Mouse (Mus musculus) retina, postnatal 7 days (tissue): ENCODE measurements around the gene Klhdc1.

ENCODE experiments used
- DNase-seq: peaks from one replicate; pipeline ENCODE4 v3.0.0-alpha.2; 2012; ENCODE audit warnings: low read depth, low spot score

The Klhdc1 gene

GRCm38 (mm10) chr12:69227776-69228466 lies 13.1 kb upstream of the Klhdc1 start, which contains the start of gene Pole2:
Gene Pole2, minus strand, starts transcription at chr12:69228195.
- DNase-seq = peak; percentile 51

- DNase-seq = no peak
Observed at GRCm38 (mm10) chr12:69229251-69229650, 11.7 kb upstream of the Klhdc1 start.

GRCm38 (mm10) chr12:69235782-69236181 lies 5.2 kb upstream of the Klhdc1 start:
- DNase-seq = no peak

GRCm38 (mm10) chr12:69238284-69238683 lies 2.7 kb upstream of the Klhdc1 start:
- no peak for DNase-seq

GRCm38 (mm10) chr12:69241405-69241770 lies 412 bp downstream of the Klhdc1 start:
- DNase-seq = no peak

GRCm38 (mm10) chr12:69241771-69242431 lies 925 bp downstream of the Klhdc1 start:
- DNase-seq = peak; percentile 53

GRCm38 (mm10) chr12:69249766-69250165 lies 8.8 kb downstream of the Klhdc1 start:
- no peak for DNase-seq

GRCm38 (mm10) chr12:69250756-69251155 lies 9.8 kb downstream of the Klhdc1 start:
- no peak for DNase-seq

GRCm38 (mm10) chr12:69253806-69254205 lies 12.8 kb downstream of the Klhdc1 start:
- DNase-seq = no peak

- no peak for DNase-seq
Observed at GRCm38 (mm10) chr12:69257836-69258235, 16.9 kb downstream of the Klhdc1 start.

GRCm38 (mm10) chr12:69262251-69262650 lies 21.3 kb downstream of the Klhdc1 start:
- DNase-seq = no peak

GRCm38 (mm10) chr12:69265031-69265430 lies 24.1 kb downstream of the Klhdc1 start:
- peak; percentile 17 for DNase-seq

- no peak for DNase-seq
Observed at GRCm38 (mm10) chr12:69267956-69268632, 27.1 kb downstream of the Klhdc1 start.

- no peak for DNase-seq
Observed at GRCm38 (mm10) chr12:69268956-69269355, 28.0 kb downstream of the Klhdc1 start.

- no peak for DNase-seq
Observed at GRCm38 (mm10) chr12:69279931-69280469, 39.0 kb downstream of the Klhdc1 start.

GRCm38 (mm10) chr12:69280915-69281314 lies 39.9 kb downstream of the Klhdc1 start:
- DNase-seq = no peak

GRCm38 (mm10) chr12:69283146-69283545 lies 42.2 kb downstream of the Klhdc1 start:
- DNase-seq = no peak

- no peak for DNase-seq
Observed at GRCm38 (mm10) chr12:69287535-69287934, 46.6 kb downstream of the Klhdc1 start.

- no peak for DNase-seq
Observed at GRCm38 (mm10) chr12:69288699-69289098, 47.7 kb downstream of the Klhdc1 start.

- DNase-seq = no peak
Observed at GRCm38 (mm10) chr12:69292401-69292800, 51.4 kb downstream of the Klhdc1 start.

- DNase-seq = no peak
Observed at GRCm38 (mm10) chr12:69293815-69294214, 52.8 kb downstream of the Klhdc1 start.

- no peak for DNase-seq
Observed at GRCm38 (mm10) chr12:69294936-69295335, 54.0 kb downstream of the Klhdc1 start.
